Mouse (Mus musculus) embryonic fibroblast, embryonic 13.5 days (primary cell): ENCODE data around the gene Caskin2.

Source experiments
- CTCF ChIP-seq: IDR thresholded peaks from 2 replicates; pipeline ENCODE4 v1.5.1; 2011; ENCODE audit warnings: mild to moderate bottlenecking, control low read depth, low read length, moderate library complexity, borderline replicate concordance; ENCODE audit not compliant: insufficient read depth
- POLR2A ChIP-seq: IDR thresholded peaks from 2 replicates; pipeline ENCODE4 v1.6.1; 2011; ENCODE audit warnings: low read depth, mild to moderate bottlenecking, control low read depth, low read length, moderate library complexity

GRCm38 (mm10) chr11:115766356-115766943 lies 47.0 kb downstream of the Caskin2 start:
- no peak for TF ChIP-seq CTCF
- no peak for TF ChIP-seq POLR2A
